Mouse (Mus musculus): ENCODE data around the gene Glipr1.
"Not testable (repeated sequence)": the region's sequence is repeated elsewhere in the genome, so short reads cannot be mapped to it uniquely, and the experiment has no call there.

Gene Glipr1

GRCm38 (mm10) chr10:112002544-112003215, at the start of gene Glipr1:
TSS of gene Glipr1 (minus strand) at chr10:112002631.
- peak in 1 of 2 experiments; percentile 15 for DNase-seq (ENCODE audit: low spot score in 2 of 2)

- DNase-seq (ENCODE audit: low spot score in 2 of 2): not testable (repeated sequence)
These were observed 49.5 kb upstream of the Glipr1 start for GRCm38 (mm10) chr10:112051956-112052355.

- no peak for DNase-seq (ENCODE audit: low spot score in 2 of 2)
These were observed 48.8 kb upstream of the Glipr1 start for GRCm38 (mm10) chr10:112051220-112051619.

GRCm38 (mm10) chr10:112044283-112044682, 41.9 kb upstream of the Glipr1 start:
- not testable (repeated sequence) for DNase-seq (ENCODE audit: low spot score in 2 of 2)

GRCm38 (mm10) chr10:112043523-112043922, 41.1 kb upstream of the Glipr1 start:
- DNase-seq (ENCODE audit: low spot score in 2 of 2): not testable (repeated sequence)

- DNase-seq (ENCODE audit: low spot score in 2 of 2): not testable (repeated sequence)
These were observed 26.3 kb upstream of the Glipr1 start for GRCm38 (mm10) chr10:112028689-112029088.

GRCm38 (mm10) chr10:112023585-112023984, 21.2 kb upstream of the Glipr1 start:
- DNase-seq (ENCODE audit: low spot score in 2 of 2): no peak

- not testable (repeated sequence) for DNase-seq (ENCODE audit: low spot score in 2 of 2)
These were observed 7.1 kb upstream of the Glipr1 start for GRCm38 (mm10) chr10:112009511-112009910.

GRCm38 (mm10) chr10:112001756-112002520, 493 bp downstream of the Glipr1 start:
- no peak for DNase-seq (ENCODE audit: low spot score in 2 of 2)

GRCm38 (mm10) chr10:112001350-112001749, 1.1 kb downstream of the Glipr1 start:
- no peak for DNase-seq (ENCODE audit: low spot score in 2 of 2)

- DNase-seq (ENCODE audit: low spot score in 2 of 2): no peak
These were observed 1.9 kb downstream of the Glipr1 start for GRCm38 (mm10) chr10:112000568-112000967.

- DNase-seq (ENCODE audit: low spot score in 2 of 2): no peak
These were observed 2.7 kb downstream of the Glipr1 start for GRCm38 (mm10) chr10:111999765-112000164.

GRCm38 (mm10) chr10:111997671-111998070, 4.8 kb downstream of the Glipr1 start:
- DNase-seq (ENCODE audit: low spot score in 2 of 2): no peak

GRCm38 (mm10) chr10:111996911-111997347, 5.5 kb downstream of the Glipr1 start:
- DNase-seq (ENCODE audit: low spot score in 2 of 2): no peak

GRCm38 (mm10) chr10:111996549-111996904, 5.9 kb downstream of the Glipr1 start:
- no peak for DNase-seq (ENCODE audit: low spot score in 2 of 2)

- DNase-seq (ENCODE audit: low spot score in 2 of 2): no peak
These were observed 6.5 kb downstream of the Glipr1 start for GRCm38 (mm10) chr10:111995803-111996548.

- DNase-seq (ENCODE audit: low spot score in 2 of 2): no peak
These were observed 16.0 kb downstream of the Glipr1 start for GRCm38 (mm10) chr10:111986453-111986852.

- no peak for DNase-seq (ENCODE audit: low spot score in 2 of 2)
These were observed 19.4 kb downstream of the Glipr1 start for GRCm38 (mm10) chr10:111983070-111983469.

GRCm38 (mm10) chr10:111977584-111977983, 24.8 kb downstream of the Glipr1 start:
- DNase-seq (ENCODE audit: low spot score in 2 of 2): peak; percentile 23 to 48

- DNase-seq (ENCODE audit: low spot score in 2 of 2): peak; percentile 88 to 90
These were observed 29.7 kb downstream of the Glipr1 start, which contains the start of gene Krr1 for GRCm38 (mm10) chr10:111972542-111973361. TSS of gene Krr1 (plus strand) at chr10:111972664.

GRCm38 (mm10) chr10:111971929-111972328, 30.5 kb downstream of the Glipr1 start:
- DNase-seq (ENCODE audit: low spot score in 2 of 2): no peak
